Mouse (Mus musculus) hindbrain, embryonic 15.5 days (tissue): ENCODE results near the gene Hoxc13. TPM values are rescaled to one million over a fixed set of nuclear protein-coding genes. Genes with fewer than 3 reads are reported as not detected.
A peak's percentile ranks its signal among the peaks of the same experiment; 100 is the strongest.

ENCODE experiments used
- ATAC-seq: fragments of 200-750 bp; cut with Nextera tagmentation; 2 replicates; pipeline ENCODE4 v1.8.0; 2017; ENCODE audit warnings: low read depth, moderate number of reproducible peaks, moderate TSS enrichment; ENCODE audit not compliant: low FRiP score
- H3K27ac ChIP-seq: fragments of 300-500 bp; sonication (generic); replicated peaks from 2 replicates; pipeline ENCODE4 v1.5.1; 2015; ENCODE audit warnings: mild to moderate bottlenecking, inconsistent platforms
- H3K27me3 ChIP-seq: fragments of 300-500 bp; sonication (generic); 2 replicates; pipeline ENCODE4 v1.6.1; 2015; ENCODE audit warnings: control low read depth, inconsistent platforms
- H3K36me3 ChIP-seq: fragments of 300-500 bp; sonication (generic); 2 replicates; pipeline ENCODE4 v1.6.1; 2015; ENCODE audit warnings: control low read depth, inconsistent platforms
- H3K4me1 ChIP-seq: fragments of 300-500 bp; sonication (generic); replicated peaks from 2 replicates; pipeline ENCODE4 v1.6.1; 2015; ENCODE audit warnings: control low read depth, inconsistent platforms
- H3K4me2 ChIP-seq: fragments of 300-500 bp; sonication (generic); 2 replicates; pipeline ENCODE4 v1.6.1; 2015; ENCODE audit warnings: moderate library complexity, mild to moderate bottlenecking, inconsistent platforms
- H3K4me3 ChIP-seq: fragments of 300-500 bp; sonication (generic); 2 replicates; pipeline ENCODE4 v1.5.1; 2015; ENCODE audit warnings: mild to moderate bottlenecking, inconsistent platforms
- H3K9ac ChIP-seq: fragments of 300-500 bp; sonication (generic); 2 replicates; pipeline ENCODE4 v1.6.1; 2015; ENCODE audit warnings: inconsistent platforms
- H3K9me3 ChIP-seq: fragments of 300-500 bp; sonication (generic); 2 replicates; pipeline ENCODE4 v1.6.1; 2016; ENCODE audit warnings: control low read depth, inconsistent platforms
- WGBS: fragments of 180-500 bp; shearing (Covaris S2); methylation state at CpG from one replicate; pipeline ENCODE4 v1.1.7; 2015; 5-methylcytosine and 5-hydroxymethylcytosine counted together
- polyA plus RNA-seq: library from polyadenylated mRNA; unstranded; fragments of >200 nt; fragmentation: Nextera tagmentation; extraction: Ambion mirVana; gene quantifications from 2 replicates; pipeline ENCODE4 v1.2.1, GENCODE M21; 2015

Gene Hoxc13
- polyA plus RNA-seq, 1 experiment from 2014 or later = not detected

DNA sequence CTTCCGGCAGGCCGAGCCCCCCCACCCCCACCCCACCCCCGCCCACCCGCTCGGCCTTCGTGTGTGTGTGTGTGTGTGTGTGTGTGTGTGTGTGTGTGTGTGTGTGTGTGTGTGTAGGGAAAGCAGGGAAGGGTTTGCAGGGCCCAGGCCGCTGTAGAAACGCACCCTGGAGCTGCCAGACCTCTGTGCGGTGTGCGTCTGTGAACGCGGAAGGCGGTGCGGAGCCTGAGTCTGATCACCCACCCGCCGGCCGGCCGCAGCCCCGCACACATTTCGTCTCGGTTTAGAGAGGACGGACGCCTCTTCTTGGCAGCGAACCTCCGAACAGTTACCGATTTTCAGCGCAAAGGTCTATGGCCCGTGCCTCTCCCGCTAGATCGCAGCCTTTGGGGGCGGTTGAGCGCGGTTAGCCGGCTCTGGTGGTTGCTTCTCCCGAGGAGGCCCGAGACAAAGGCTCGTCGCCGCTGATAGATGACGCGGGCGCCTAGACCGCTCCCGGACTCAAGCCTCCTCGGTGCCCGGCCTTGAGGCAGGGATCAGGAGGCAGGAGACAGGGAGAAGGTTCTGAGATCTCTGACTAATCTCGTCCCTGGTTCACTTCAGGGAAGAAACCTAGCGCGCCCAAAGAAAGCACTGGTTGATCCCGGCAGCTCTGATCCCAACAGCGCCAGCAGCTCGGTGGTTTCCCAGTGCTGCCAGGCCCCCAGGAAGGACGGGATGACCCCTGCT lies 22.0 kb downstream of the Hoxc13 start:
- Histone ChIP-seq H3K27ac (no peak overlapping the region), H3K9ac (no peak overlapping the region), H3K4me2 (peak overlapping the region; percentile 22; the same call in 1 of the 2 replicates), H3K4me1 (no peaks in the 10 kb centered on the region), H3K9me3 (no peaks in the 10 kb centered on the region), H3K36me3 (no peaks in the 10 kb centered on the region), H3K27me3 (peaks cover 96% of the 10 kb centered on the region), H3K4me3 (no peak overlapping the region)
- under 1% methylated on average over 50 of the region's 53 CpGs for WGBS
- no peak for ATAC-seq

DNA sequence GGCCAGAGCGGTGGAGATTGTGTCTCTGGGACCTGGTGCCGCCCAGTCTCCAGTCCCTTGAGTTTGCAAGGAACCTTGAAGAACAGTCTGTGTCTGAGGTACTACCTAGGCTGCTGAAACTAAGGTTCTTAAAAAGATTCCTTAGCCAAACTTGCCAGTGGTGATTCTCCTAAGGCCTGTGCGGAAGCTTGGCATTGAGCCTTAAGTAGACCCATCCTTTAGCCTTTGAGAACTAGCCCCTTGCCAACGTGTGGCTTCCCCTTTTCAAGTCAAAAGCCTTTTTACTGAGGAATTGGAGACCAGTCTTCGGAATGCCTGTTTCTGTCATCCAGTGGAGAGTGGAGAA lies 22.5 kb downstream of the Hoxc13 start:
- Histone ChIP-seq H3K4me2 (no peak overlapping the region), H3K9me3 (no peaks in the 10 kb centered on the region), H3K9ac (no peak overlapping the region), H3K4me1 (no peaks in the 10 kb centered on the region), H3K27ac (no peak overlapping the region), H3K4me3 (no peak overlapping the region), H3K36me3 (no peaks in the 10 kb centered on the region), H3K27me3 (peaks cover 96% of the 10 kb centered on the region)
- no peak for ATAC-seq
- 6% methylated on average over 5 of the region's 5 CpGs for WGBS

DNA sequence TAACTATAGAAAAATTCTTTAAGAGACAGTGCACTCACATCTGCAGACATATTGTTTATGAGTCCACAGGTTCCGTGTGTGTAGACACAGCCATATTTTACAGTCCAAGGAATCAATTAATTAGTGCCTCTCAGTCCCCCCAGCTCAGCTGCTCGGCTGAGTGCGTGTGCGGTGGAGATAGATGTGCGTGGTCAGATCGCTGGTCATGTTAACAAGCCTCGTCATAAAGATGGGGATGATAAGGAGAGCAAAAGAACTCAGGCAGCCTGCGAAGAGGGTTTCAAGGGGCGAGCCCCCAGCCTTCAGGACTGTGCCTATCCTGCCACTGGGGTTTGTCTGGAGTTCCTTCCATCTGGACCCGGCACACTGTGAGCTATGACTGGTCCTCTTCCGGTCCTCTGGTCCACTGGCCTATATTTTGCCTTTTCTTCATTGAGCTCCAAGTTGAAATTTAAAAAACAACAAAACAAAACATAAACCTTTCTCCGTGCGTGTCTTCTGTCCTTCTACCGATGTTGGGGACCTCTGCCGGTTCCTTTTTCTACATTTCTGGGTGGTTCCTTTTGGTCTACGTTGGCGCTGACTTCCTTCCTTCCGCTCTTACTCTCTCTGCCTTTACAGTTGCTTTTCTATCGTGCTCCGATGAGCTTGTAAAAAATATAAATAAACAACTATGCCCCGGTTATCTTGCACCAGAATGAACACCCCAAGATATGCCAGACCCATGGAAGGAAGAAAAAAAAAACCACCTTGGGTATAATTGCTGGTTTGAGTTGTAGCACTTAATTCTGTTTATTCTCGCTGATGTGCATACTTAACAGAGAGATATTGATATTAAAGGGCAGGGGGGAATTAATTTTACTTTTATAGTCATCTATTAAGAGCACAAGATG lies 24.5 kb downstream of the Hoxc13 start:
- Histone ChIP-seq H3K27ac (no peak overlapping the region), H3K9ac (no peak overlapping the region)

DNA sequence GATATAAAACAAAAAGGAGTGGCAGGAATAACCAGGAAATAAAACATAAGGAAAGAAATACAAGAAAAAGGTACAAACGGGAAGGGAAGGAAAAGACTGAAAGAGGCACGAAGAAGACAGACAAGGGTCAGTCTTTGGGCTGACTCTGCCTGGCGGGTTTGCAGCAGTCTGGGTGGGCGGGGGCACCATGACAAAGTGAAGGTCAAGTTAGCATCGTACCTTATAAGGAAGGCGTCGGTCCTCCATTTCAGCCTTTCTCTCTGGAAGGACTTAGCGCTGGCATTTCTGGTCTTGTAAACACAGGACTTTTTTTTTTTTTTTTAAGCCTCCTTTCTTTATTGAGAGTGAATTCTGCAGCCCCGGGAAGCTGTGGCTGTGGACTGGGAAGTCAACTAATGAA lies 26.4 kb downstream of the Hoxc13 start:
- H3K27me3 ChIP-seq = peaks cover 95% of the 10 kb centered on the region
- 6% methylated on average over 9 of the region's 9 CpGs for WGBS
- no peak for ATAC-seq
- H3K4me2 ChIP-seq = no peak overlapping the region
- H3K4me3 ChIP-seq = no peak overlapping the region
- no peak overlapping the region for H3K27ac ChIP-seq
- no peaks in the 10 kb centered on the region for H3K4me1 ChIP-seq
- H3K9ac ChIP-seq = no peak overlapping the region
- H3K9me3 ChIP-seq = no peaks in the 10 kb centered on the region
- H3K36me3 ChIP-seq = no peaks in the 10 kb centered on the region

More for the DNA sequence above, 24.5 kb downstream of the Hoxc13 start:
- WGBS = 8% methylated on average over 22 of the region's 22 CpGs
- no peak overlapping the region for H3K4me2 ChIP-seq
- H3K36me3 ChIP-seq = no peaks in the 10 kb centered on the region
- no peaks in the 10 kb centered on the region for H3K4me1 ChIP-seq
- no peak for ATAC-seq
- H3K27me3 ChIP-seq = peaks cover 95% of the 10 kb centered on the region
- H3K4me3 ChIP-seq = no peak overlapping the region
- H3K9me3 ChIP-seq = no peaks in the 10 kb centered on the region

DNA sequence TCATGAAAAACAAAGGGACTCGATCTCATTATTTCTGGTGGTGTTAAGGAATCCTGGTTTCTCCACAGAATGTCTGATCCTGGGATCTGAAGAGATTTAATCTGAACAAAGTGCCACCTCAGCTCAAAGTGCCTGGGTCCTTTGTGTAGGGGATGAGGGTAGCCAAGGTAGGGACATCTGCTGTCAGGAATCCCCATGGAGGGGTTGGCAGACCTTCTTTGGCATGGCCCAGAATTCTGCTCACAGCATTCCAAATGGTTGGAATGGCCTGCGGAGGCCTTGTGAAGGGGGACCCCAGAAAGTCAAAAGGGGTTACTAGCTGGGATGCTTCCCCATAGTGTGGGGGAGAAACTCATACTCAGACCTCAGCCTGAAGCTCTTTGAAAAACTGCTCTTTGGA lies 27.9 kb downstream of the Hoxc13 start:
- Histone ChIP-seq H3K9ac (no peak overlapping the region), H3K9me3 (no peaks in the 10 kb centered on the region), H3K4me1 (no peaks in the 10 kb centered on the region), H3K27me3 (peaks cover 96% of the 10 kb centered on the region), H3K27ac (no peak overlapping the region), H3K4me2 (no peak overlapping the region), H3K4me3 (no peak overlapping the region), H3K36me3 (no peaks in the 10 kb centered on the region)
- no peak for ATAC-seq
- 17% methylated on average over 2 of the region's 2 CpGs for WGBS

DNA sequence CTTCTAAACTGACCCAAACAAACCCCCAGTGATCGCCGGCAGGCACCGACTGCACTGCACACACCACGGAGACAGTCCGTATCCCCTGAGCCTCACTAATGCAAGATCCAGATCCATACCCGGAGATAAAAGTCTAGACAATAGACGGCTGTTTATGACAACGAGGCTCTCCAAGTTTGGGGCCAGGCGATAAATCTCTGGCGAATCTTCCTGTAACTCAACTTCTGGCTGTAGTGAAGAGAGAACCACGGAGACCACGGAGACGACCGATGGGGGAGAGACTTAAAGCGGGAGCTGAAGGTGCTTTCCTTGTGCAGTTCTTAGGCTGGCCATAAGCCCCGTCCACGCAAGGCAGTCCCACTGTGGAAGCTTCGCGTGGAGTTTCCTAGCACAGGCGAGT lies 28.8 kb downstream of the Hoxc13 start:
- no peaks in the 10 kb centered on the region for H3K9me3 ChIP-seq
- no peak overlapping the region for H3K9ac ChIP-seq
- ATAC-seq = no peak
- H3K27me3 ChIP-seq = peaks cover 95% of the 10 kb centered on the region
- no peaks in the 10 kb centered on the region for H3K36me3 ChIP-seq
- no peaks in the 10 kb centered on the region for H3K4me1 ChIP-seq
- WGBS = 3% methylated on average over 20 of the region's 20 CpGs
- H3K27ac ChIP-seq = no peak overlapping the region
- no peak overlapping the region for H3K4me3 ChIP-seq
- H3K4me2 ChIP-seq = no peak overlapping the region

DNA sequence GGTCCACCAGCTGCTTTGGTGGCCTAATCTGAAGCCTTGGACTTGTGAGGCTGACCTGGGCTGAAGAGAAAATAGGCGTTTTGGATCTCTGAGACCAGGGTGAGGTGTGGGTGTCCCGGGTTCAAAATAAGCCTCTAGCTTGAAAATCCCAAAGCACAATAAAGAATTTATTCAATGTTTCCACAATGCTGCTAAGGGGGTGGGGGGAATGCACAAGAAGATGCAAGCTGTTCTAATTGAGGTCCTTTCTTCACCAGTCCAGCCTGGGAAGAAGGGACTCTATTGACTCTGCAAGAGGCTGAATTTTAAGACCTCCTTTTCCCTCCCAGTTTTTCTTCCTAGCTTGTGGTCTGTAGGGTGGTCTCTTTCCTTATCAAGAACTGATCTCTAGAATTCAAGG lies 30.0 kb downstream of the Hoxc13 start:
- Histone ChIP-seq H3K4me3 (no peak overlapping the region), H3K27me3 (peaks cover 86% of the 10 kb centered on the region), H3K9me3 (no peaks in the 10 kb centered on the region), H3K4me1 (no peaks in the 10 kb centered on the region), H3K4me2 (no peak overlapping the region), H3K9ac (no peak overlapping the region), H3K36me3 (no peaks in the 10 kb centered on the region), H3K27ac (no peak overlapping the region)
- ATAC-seq = no peak
- WGBS = 7% methylated on average over 2 of the region's 2 CpGs

DNA sequence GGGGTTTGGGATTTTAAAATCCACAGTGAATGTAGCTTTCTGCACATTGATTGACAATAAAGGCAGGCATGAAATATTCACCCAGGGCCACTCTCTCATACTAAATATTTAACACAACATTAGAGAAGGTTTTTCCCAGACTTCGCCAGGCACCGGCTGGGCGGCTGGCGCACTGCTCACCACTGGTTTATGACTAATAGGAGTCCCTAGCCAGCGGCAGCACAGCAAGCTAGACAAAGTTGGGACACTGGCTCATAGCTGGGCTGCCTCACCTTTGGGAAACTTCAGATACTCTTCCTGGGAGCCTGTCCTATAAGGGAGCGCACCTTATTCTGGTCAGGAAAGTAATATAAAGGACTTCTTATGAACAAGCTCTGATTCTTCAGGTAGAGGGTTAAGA lies 32.7 kb downstream of the Hoxc13 start:
- no peak overlapping the region for H3K4me3 ChIP-seq
- no peaks in the 10 kb centered on the region for H3K36me3 ChIP-seq
- H3K9ac ChIP-seq = no peak overlapping the region
- no peak overlapping the region for H3K27ac ChIP-seq
- ATAC-seq = no peak
- 5% methylated on average over 6 of the region's 6 CpGs for WGBS
- H3K4me1 ChIP-seq = no peaks in the 10 kb centered on the region
- H3K4me2 ChIP-seq = no peak overlapping the region
- H3K27me3 ChIP-seq = peaks cover 86% of the 10 kb centered on the region
- H3K9me3 ChIP-seq = no peaks in the 10 kb centered on the region

DNA sequence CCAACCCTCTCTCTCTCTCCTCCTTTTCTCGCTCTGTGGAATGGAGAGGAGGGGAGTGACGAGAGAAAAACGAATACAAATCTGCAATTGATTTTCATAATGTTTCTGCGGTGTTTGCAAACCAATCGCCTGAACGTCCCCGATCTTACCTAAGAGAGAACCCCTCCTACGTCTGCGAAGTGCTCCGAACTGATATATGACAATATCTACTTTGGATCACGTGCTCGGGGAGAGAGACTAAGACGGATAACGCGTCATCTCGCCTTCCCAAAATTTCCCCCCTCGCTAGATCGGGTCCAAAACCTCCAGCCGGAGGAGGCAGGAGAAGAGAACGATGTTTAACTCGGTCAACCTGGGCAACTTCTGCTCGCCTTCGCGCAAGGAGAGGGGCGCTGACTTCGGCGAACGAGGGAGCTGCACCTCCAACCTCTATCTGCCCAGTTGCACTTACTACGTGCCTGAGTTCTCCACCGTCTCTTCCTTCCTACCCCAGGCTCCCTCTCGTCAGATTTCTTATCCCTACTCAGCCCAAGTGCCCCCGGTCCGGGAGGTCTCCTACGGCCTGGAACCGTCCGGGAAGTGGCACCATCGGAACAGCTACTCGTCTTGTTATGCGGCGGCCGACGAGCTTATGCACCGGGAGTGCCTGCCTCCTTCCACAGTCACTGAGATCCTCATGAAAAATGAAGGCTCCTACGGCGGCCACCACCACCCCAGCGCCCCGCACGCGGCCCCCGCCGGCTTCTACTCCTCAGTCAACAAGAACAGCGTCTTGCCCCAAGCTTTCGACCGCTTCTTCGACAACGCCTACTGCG lies 33.5 kb downstream of the Hoxc13 start, which contains the start of gene Hoxc11:
Hoxc11 (plus strand) TSS at position 236 of the 815 bp plus-strand sequence.
- peaks cover 83% of the 10 kb centered on the region for H3K27me3 ChIP-seq
- ATAC-seq = no peak
- H3K9me3 ChIP-seq = no peaks in the 10 kb centered on the region
- H3K9ac ChIP-seq = no peak within 1 kb of the TSS
- no peak within 1 kb of the TSS for H3K4me2 ChIP-seq
- no peak within 1 kb of the TSS for H3K27ac ChIP-seq
- H3K4me3 ChIP-seq = no peak within 1 kb of the TSS
- H3K4me1 ChIP-seq = no peaks in the 10 kb centered on the region
- H3K36me3 ChIP-seq = no peaks in the 10 kb centered on the region
- WGBS = under 1% methylated on average over 56 of the region's 57 CpGs

DNA sequence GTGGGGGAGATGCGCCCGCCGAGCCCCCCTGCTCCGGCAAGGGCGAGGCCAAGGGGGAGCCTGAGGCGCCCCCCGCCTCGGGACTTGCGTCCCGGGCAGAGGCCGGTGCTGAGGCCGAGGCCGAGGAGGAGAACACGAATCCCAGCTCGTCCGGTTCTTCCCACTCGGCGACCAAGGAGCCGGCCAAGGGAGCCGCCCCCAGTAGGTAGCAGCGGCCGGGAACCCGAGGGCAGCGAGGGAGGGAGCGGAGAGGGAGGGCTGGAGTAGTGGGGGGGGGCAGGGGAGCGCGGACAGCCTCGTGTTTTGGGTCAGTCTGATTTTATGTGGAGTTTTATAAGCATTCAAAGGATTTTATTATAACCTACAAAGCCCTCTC lies 34.1 kb downstream of the Hoxc13 start:
- Histone ChIP-seq H3K4me3 (no peak overlapping the region), H3K4me1 (no peaks in the 10 kb centered on the region), H3K9ac (no peak overlapping the region), H3K27me3 (peaks cover 83% of the 10 kb centered on the region), H3K4me2 (no peak overlapping the region), H3K27ac (no peak overlapping the region), H3K9me3 (no peaks in the 10 kb centered on the region), H3K36me3 (no peaks in the 10 kb centered on the region)
- no peak for ATAC-seq
- under 1% methylated on average over 28 of the region's 28 CpGs for whole genome bisulfite sequencing

DNA sequence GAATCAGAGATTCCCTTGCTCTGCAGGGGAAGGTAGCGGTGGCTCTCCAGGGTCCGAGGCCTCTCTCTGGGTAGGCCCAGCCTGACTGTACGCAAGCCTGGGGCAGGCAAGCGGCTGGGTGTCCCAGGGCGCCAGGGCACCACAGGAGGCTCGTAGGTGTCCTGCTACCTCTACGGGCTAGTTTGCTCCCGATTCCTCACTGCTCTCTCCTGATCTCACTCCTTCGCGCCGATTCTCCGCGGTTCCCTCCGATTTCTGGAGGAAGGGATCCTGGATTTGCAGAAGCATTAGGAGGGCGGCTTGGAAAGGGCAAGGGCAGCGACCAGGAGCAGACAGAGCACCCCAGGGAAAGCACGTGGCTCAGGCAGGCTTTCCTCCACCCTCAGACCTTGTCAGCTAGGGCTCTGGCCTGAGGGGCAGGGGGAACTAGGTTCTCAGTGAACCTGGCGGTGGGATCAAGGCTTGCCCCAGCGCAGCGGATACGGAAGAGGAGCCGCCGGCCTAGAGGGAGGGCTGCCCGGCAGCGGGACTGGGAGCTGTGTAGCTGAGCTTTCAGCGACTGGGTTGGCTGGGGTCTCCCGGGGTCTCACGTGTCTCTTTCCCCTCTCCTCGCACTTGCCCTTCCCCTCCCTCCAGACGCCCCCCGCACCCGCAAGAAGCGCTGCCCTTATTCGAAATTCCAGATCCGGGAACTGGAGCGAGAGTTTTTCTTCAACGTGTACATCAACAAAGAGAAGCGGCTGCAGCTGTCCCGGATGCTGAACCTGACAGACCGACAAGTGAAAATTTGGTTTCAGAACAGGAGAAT lies 35.1 kb downstream of the Hoxc13 start:
- under 1% methylated on average over 40 of the region's 40 CpGs for WGBS
- H3K4me2 ChIP-seq = no peak overlapping the region

More for the DNA sequence above, 35.1 kb downstream of the Hoxc13 start:
- Histone ChIP-seq H3K9me3 (no peaks in the 10 kb centered on the region), H3K4me3 (no peak overlapping the region), H3K9ac (no peak overlapping the region), H3K4me1 (no peaks in the 10 kb centered on the region), H3K27me3 (peaks cover 85% of the 10 kb centered on the region), H3K27ac (no peak overlapping the region), H3K36me3 (no peaks in the 10 kb centered on the region)
- ATAC-seq = no peak
